Mouse (Mus musculus) kidney, adult 2 months (tissue): ENCODE measurements at regions not wholly inside any gene's neighbourhood (a gene's known extent, or its start where the extent isn't known, plus 50 kb on each side); places are given as distances from the start of the nearest gene placed in this dataset.

Experiments used
- DNase-seq: peaks from one replicate; pipeline ENCODE4 v3.0.0; 2021
- H3K27ac ChIP-seq: fragments of 200-500 bp; 2 replicates; pipeline ENCODE4 v1.5.1; 2012; ENCODE audit warnings: low read depth, low read length, control low read depth, inconsistent platforms; ENCODE audit not compliant: insufficient read depth
- H3K27me3 ChIP-seq: fragments of 200-500 bp; replicated peaks from 2 replicates; pipeline ENCODE4 v1.6.1; 2012; ENCODE audit warnings: mild to moderate bottlenecking, moderate library complexity, low read length, inconsistent platforms; ENCODE audit not compliant: control insufficient read depth, insufficient read depth
- H3K36me3 ChIP-seq: fragments of 200-500 bp; 2 replicates; pipeline ENCODE4 v1.6.1; 2012; ENCODE audit warnings: mild to moderate bottlenecking, moderate library complexity, low read length, inconsistent platforms; ENCODE audit not compliant: control insufficient read depth, insufficient read depth
- H3K4me1 ChIP-seq: fragments of 200-500 bp; 2 replicates; pipeline ENCODE4 v1.6.1; 2011; ENCODE audit warnings: low read length; ENCODE audit not compliant: control insufficient read depth, insufficient read depth
- H3K4me3 ChIP-seq: fragments of 200-500 bp; 2 replicates; pipeline ENCODE4 v1.5.1; 2011; ENCODE audit warnings: mild to moderate bottlenecking, low read depth, low read length, control low read depth; ENCODE audit not compliant: insufficient read depth
- CTCF ChIP-seq: fragments of 200-500 bp; conservative IDR thresholded peaks from 2 replicates; pipeline ENCODE4 v1.5.1; 2011; ENCODE audit warnings: low read depth, mild to moderate bottlenecking, control low read depth, low read length, moderate library complexity, mixed read lengths; ENCODE audit not compliant: insufficient read depth, insufficient read length
- POLR2A ChIP-seq: fragments of 200-500 bp; IDR thresholded peaks from one replicate; pipeline ENCODE4 v1.6.1; 2011; ENCODE audit warnings: low read depth, low read length, control low read depth
- WGBS: fragments of 180-500 bp; shearing (Covaris S2); methylation state at CpG from one replicate; pipeline ENCODE4 v1.1.7; 2018; 5-methylcytosine and 5-hydroxymethylcytosine counted together

- H3K4me3 ChIP-seq = no peak overlapping the region
- WGBS = 75% methylated on average over 10 of the region's 10 CpGs
- peak; percentile 6 for DNase-seq
Observed at GRCm38 (mm10) chr13:28461281-28461680, 204.0 kb downstream of the Gm11361 start.

GRCm38 (mm10) chr13:28457403-28457802, 200.1 kb downstream of the Gm11361 start:
- no peak for DNase-seq
- no peaks in the 10 kb centered on the region for H3K27me3 ChIP-seq
- no peak for TF ChIP-seq CTCF
- no peak for TF ChIP-seq POLR2A
- no peaks in the 10 kb centered on the region for H3K36me3 ChIP-seq
- WGBS = 93% methylated on average over 3 of the region's 3 CpGs
- H3K4me1 ChIP-seq = no peaks in the 10 kb centered on the region
- no peak overlapping the region for H3K4me3 ChIP-seq
- no peak overlapping the region for H3K27ac ChIP-seq

More at GRCm38 (mm10) chr13:28461281-28461680, 204.0 kb downstream of the Gm11361 start:
- no peaks in the 10 kb centered on the region for H3K27me3 ChIP-seq
- no peak for TF ChIP-seq CTCF
- TF ChIP-seq POLR2A = no peak
- H3K4me1 ChIP-seq = no peaks in the 10 kb centered on the region
- no peaks in the 10 kb centered on the region for H3K36me3 ChIP-seq
- no peak overlapping the region for H3K27ac ChIP-seq

GRCm38 (mm10) chr13:28455878-28456277, 198.6 kb downstream of the Gm11361 start:
- WGBS = 95% methylated on average over 3 of the region's 3 CpGs

GRCm38 (mm10) chr13:28455016-28455415, 197.7 kb downstream of the Gm11361 start:
- Histone ChIP-seq H3K27ac (no peak overlapping the region), H3K4me1 (no peaks in the 10 kb centered on the region), H3K27me3 (no peaks in the 10 kb centered on the region), H3K36me3 (no peaks in the 10 kb centered on the region), H3K4me3 (no peak overlapping the region)
- TF ChIP-seq CTCF = no peak
- TF ChIP-seq POLR2A = no peak
- DNase-seq = no peak
- whole genome bisulfite sequencing = 84% methylated on average over 10 of the region's 10 CpGs

More at GRCm38 (mm10) chr13:28455878-28456277, 198.6 kb downstream of the Gm11361 start:
- Histone ChIP-seq H3K27ac (no peak overlapping the region), H3K4me1 (no peaks in the 10 kb centered on the region), H3K27me3 (no peaks in the 10 kb centered on the region), H3K36me3 (no peaks in the 10 kb centered on the region), H3K4me3 (no peak overlapping the region)
- no peak for DNase-seq
- no peak for TF ChIP-seq POLR2A
- TF ChIP-seq CTCF = no peak

- Histone ChIP-seq H3K36me3 (no peaks in the 10 kb centered on the region), H3K27me3 (no peaks in the 10 kb centered on the region), H3K4me1 (no peaks in the 10 kb centered on the region), H3K27ac (no peak overlapping the region), H3K4me3 (no peak overlapping the region)
- TF ChIP-seq POLR2A (no peak), CTCF (no peak)
- WGBS = 89% methylated on average over 14 of the region's 14 CpGs
- DNase-seq = no peak
Observed at GRCm38 (mm10) chr13:28450699-28451445, 193.5 kb downstream of the Gm11361 start.

GRCm38 (mm10) chr13:28449026-28449425, 191.7 kb downstream of the Gm11361 start:
- no peaks in the 10 kb centered on the region for H3K27me3 ChIP-seq
- WGBS = 95% methylated on average over 1 of the region's 1 CpGs
- H3K4me1 ChIP-seq = no peaks in the 10 kb centered on the region
- no peak for DNase-seq
- H3K27ac ChIP-seq = no peak overlapping the region
- H3K36me3 ChIP-seq = no peaks in the 10 kb centered on the region
- TF ChIP-seq POLR2A (no peak), CTCF (no peak)
- H3K4me3 ChIP-seq = no peak overlapping the region

GRCm38 (mm10) chr13:28442250-28442649, 184.9 kb downstream of the Gm11361 start:
- TF ChIP-seq POLR2A (no peak), CTCF (no peak)
- DNase-seq = no peak
- H3K36me3 ChIP-seq = no peaks in the 10 kb centered on the region
- no peaks in the 10 kb centered on the region for H3K4me1 ChIP-seq
- no peaks in the 10 kb centered on the region for H3K27me3 ChIP-seq
- no peak overlapping the region for H3K27ac ChIP-seq
- H3K4me3 ChIP-seq = no peak overlapping the region
